Mouse (Mus musculus): ENCODE measurements around the gene Fam187a. TPM values are rescaled to one million over a fixed set of nuclear protein-coding genes. Genes with fewer than 3 reads are reported as not detected.

Fam187a gene
- polyA plus RNA-seq, 1 experiment from 2014 or later, result not detected

GRCm38 (mm10) chr11:102864272-102864671, 20.7 kb upstream of the Fam187a start:
- Histone ChIP-seq H3K4me3 (replicated peaks) (no peak overlapping the region), H3K4me2 (no peak overlapping the region), H3K27me3 (replicated peaks) (no peaks in the 10 kb centered on the region), H3K9ac (replicated peaks) (no peak overlapping the region), H3K27ac (replicated peaks) (no peak overlapping the region), H3K4me1 (no peaks in the 10 kb centered on the region), H3K9me3 (replicated peaks) (no peaks in the 10 kb centered on the region), H3K36me3 (peaks cover 85% of the 10 kb centered on the region)
- 47% methylated on average over 4 of the region's 4 CpGs for WGBS
- no peak for ATAC-seq (ENCODE audit: low FRiP score)

DNA sequence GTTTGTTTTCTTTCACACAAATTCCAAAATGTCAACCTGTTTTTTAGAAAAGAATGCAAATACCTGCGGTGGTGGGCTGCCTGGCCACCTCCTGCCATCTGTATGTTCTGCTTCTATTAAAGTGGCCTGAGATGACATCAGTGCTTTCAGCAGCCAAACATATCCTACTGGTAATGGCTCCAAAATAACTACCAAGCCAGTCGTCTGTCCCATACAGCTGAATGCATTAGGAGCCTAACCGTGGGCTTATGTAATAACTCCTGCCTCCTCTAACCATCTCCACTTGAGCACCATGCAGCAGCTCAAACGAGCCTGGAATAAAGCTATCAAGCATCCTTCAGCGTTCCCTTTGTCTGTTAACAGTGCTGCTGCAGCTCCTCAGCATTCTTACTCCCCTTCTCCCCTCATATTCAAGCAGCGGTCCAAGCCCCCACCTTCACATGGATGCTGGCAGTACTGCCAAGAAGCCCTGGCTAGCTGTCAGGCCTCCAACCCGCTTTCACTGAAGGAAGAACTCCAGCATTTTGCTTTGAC, 10.1 kb upstream of the Fam187a start:
- 88% methylated on average over 7 of the region's 7 CpGs for WGBS
- H3K4me1 ChIP-seq, result peaks cover 14% of the 10 kb centered on the region
- no peak overlapping the region for H3K4me3 ChIP-seq (replicated peaks)
- no peak overlapping the region for H3K9ac ChIP-seq (replicated peaks)
- H3K4me2 ChIP-seq, result no peak overlapping the region
- ATAC-seq (ENCODE audit: low FRiP score), result no peak
- no peaks in the 10 kb centered on the region for H3K27me3 ChIP-seq (replicated peaks)
- no peak overlapping the region for H3K27ac ChIP-seq (replicated peaks)
- no peaks in the 10 kb centered on the region for H3K9me3 ChIP-seq (replicated peaks)
- peaks cover 52% of the 10 kb centered on the region for H3K36me3 ChIP-seq

- Histone ChIP-seq H3K4me1 (peaks cover 26% of the 10 kb centered on the region), H3K9ac (replicated peaks) (0 out of 2 replicates have a peak overlapping the region, but pooled peaks have one; percentile 6), H3K27me3 (replicated peaks) (0 out of 2 replicates have a peak, but pooled peaks cover 3% of the 10 kb centered on the region), H3K4me2 (peak overlapping the region; percentile 83), H3K9me3 (replicated peaks) (no peaks in the 10 kb centered on the region), H3K27ac (replicated peaks) (no peak overlapping the region), H3K36me3 (peaks cover 27% of the 10 kb centered on the region), H3K4me3 (replicated peaks) (peak overlapping the region; percentile 73; the same call in 1 of the 2 replicates)
- ATAC-seq (ENCODE audit: low FRiP score), result no peak
- 63% methylated on average over 2 of the region's 2 CpGs for WGBS
Observed at GRCm38 (mm10) chr11:102879558-102879957, 5.4 kb upstream of the Fam187a start.

GRCm38 (mm10) chr11:102880585-102881313, 4.2 kb upstream of the Fam187a start, which contains the start of the genes Eftud2 and Ccdc103:
Gene Eftud2, minus strand, starts transcription at chr11:102880985.
Gene Ccdc103, plus strand, starts transcription at chr11:102881204.
- peak within 1 kb of the TSS; percentile 83 for H3K4me2 ChIP-seq
- H3K27ac ChIP-seq (replicated peaks), result peak within 1 kb of the TSS; percentile 96
- H3K4me3 ChIP-seq (replicated peaks), result peak within 1 kb of the TSS; percentile 73
- H3K36me3 ChIP-seq, result peaks cover 16% of the 10 kb centered on the region
- ATAC-seq (ENCODE audit: low FRiP score), result peak; percentile 90
- peak within 1 kb of the TSS; percentile 84 for H3K9ac ChIP-seq (replicated peaks)
- no peaks in the 10 kb centered on the region for H3K9me3 ChIP-seq (replicated peaks)
- 0 out of 2 replicates have a peak, but pooled peaks cover 9% of the 10 kb centered on the region for H3K27me3 ChIP-seq (replicated peaks)
- peaks cover 26% of the 10 kb centered on the region for H3K4me1 ChIP-seq
- WGBS, result under 1% methylated on average over 62 of the region's 62 CpGs

DNA sequence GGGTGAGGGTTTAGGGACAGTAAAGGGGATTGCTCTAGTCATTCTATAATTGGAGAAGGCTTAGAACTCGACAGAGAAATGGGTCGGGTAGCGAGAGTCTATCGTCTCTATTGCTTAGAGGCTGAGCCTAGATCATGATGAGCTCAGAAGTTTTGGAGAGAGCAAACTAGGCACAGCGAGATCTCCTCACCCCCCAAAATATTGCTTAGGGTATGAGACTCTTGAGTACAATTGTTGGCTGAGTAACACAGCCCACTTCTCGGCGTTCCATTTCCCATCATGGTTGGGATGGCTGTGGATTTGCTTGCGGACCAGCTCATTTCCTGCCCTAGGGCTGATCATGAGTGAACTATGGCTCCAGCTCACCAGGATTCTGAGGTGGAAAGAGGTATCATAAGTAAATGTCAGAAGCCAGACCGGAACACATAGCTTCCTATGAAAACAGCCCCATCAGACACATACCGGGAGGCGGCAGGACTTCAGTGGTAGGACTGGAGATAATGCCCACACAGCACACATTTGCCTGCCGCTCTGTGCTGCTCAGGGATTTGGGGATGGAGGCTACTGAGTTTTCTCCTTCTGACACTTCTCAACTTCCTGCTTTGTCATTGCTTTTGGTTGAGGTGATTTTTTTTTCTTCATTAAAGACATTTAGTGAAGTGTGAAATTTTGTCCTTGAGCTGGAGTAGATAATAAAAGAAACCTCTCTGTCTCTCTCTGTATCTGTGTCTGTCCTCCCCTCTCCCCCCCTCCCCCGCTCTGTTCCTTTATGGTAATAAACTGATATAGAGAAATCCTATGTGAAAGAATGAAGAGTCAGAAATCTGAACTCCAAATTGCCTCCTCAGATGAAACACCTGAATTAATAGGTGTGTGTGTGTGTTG, 3.4 kb upstream of the Fam187a start:
- 19% methylated on average over 13 of the region's 13 CpGs for WGBS
- Histone ChIP-seq H3K27ac (replicated peaks) (peak overlapping the region; percentile 96), H3K4me3 (replicated peaks) (peak overlapping the region; percentile 73), H3K36me3 (peaks cover 11% of the 10 kb centered on the region; the same call in 1 of the 2 replicates), H3K27me3 (replicated peaks) (0 out of 2 replicates have a peak, but pooled peaks cover 9% of the 10 kb centered on the region), H3K9me3 (replicated peaks) (no peaks in the 10 kb centered on the region), H3K4me1 (peaks cover 26% of the 10 kb centered on the region), H3K4me2 (peak overlapping the region; percentile 83), H3K9ac (replicated peaks) (peak overlapping the region; percentile 84)
- ATAC-seq (ENCODE audit: low FRiP score), result peak; percentile 49

DNA sequence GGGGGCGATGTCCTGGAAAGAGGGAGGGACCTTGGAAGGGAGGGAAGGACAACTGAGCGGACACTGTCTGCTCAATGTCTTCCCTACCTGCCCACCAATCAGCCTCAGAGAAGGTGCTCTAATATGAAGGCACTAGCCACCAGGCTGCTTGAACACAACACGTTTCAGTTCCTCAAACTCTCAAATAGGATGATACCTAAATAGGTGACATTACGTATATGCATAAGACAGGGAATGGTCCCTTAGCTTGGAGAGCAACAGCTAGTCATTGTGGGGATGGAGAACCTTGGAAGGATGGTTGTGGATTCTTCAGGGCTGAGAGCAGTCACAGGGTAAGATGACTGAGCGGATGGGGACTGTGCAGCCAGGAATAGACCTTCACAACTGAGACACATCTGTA, 2.5 kb downstream of the Fam187a start:
- H3K4me3 ChIP-seq (replicated peaks), result no peak overlapping the region
- no peaks in the 10 kb centered on the region for H3K36me3 ChIP-seq
- H3K4me2 ChIP-seq, result no peak overlapping the region
- no peak overlapping the region for H3K27ac ChIP-seq (replicated peaks)
- H3K4me1 ChIP-seq, result peaks cover 11% of the 10 kb centered on the region
- H3K27me3 ChIP-seq (replicated peaks), result peaks cover 37% of the 10 kb centered on the region
- no peak for ATAC-seq (ENCODE audit: low FRiP score)
- H3K9me3 ChIP-seq (replicated peaks), result no peaks in the 10 kb centered on the region
- no peak overlapping the region for H3K9ac ChIP-seq (replicated peaks)
- 87% methylated on average over 5 of the region's 5 CpGs for WGBS

- 60% methylated on average over 3 of the region's 3 CpGs for WGBS
- Histone ChIP-seq H3K27me3 (replicated peaks) (peaks cover 44% of the 10 kb centered on the region), H3K36me3 (no peaks in the 10 kb centered on the region), H3K9me3 (replicated peaks) (no peaks in the 10 kb centered on the region), H3K27ac (replicated peaks) (no peak overlapping the region), H3K4me3 (replicated peaks) (no peak overlapping the region), H3K9ac (replicated peaks) (no peak overlapping the region), H3K4me1 (peaks cover 16% of the 10 kb centered on the region), H3K4me2 (no peak overlapping the region)
- ATAC-seq (ENCODE audit: low FRiP score), result 0 out of 2 replicates have a peak, but pooled peaks have one; percentile 17
Observed at GRCm38 (mm10) chr11:102888135-102888534, 3.2 kb downstream of the Fam187a start.

DNA sequence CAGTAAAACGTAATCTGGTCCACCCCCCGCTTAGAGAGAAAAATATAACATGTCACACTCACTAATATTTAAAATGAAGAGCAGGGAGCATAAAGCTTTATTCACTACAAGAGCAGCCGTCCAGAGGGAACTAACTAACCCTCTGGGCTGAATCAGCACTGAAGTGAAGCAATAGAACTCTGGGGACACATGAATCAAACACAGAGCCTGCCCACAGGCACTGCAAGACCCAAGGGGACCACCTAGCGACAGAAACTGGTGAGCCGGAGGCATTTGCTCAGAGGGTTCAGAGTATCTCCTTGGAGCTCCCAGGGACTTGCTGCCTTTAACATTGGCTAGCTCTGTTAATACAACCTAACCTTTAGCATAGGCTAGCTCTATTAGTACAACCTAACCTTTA, 5.1 kb downstream of the Fam187a start:
- WGBS, result 46% methylated on average over 5 of the region's 5 CpGs

GRCm38 (mm10) chr11:102893015-102893651, 8.2 kb downstream of the Fam187a start:
- Histone ChIP-seq H3K4me3 (replicated peaks) (peak overlapping the region; percentile 27), H3K4me2 (peak overlapping the region; percentile 56), H3K9ac (replicated peaks) (peak overlapping the region; percentile 28; the same call in 1 of the 2 replicates), H3K27me3 (replicated peaks) (peaks cover 62% of the 10 kb centered on the region), H3K4me1 (peaks cover 19% of the 10 kb centered on the region), H3K9me3 (replicated peaks) (no peaks in the 10 kb centered on the region), H3K36me3 (no peaks in the 10 kb centered on the region), H3K27ac (replicated peaks) (no peak overlapping the region)
- ATAC-seq (ENCODE audit: low FRiP score), result no peak
- 4% methylated on average over 43 of the region's 43 CpGs for WGBS

More for the DNA sequence above, 5.1 kb downstream of the Fam187a start:
- H3K4me2 ChIP-seq, result no peak overlapping the region
- H3K4me1 ChIP-seq, result peaks cover 21% of the 10 kb centered on the region
- ATAC-seq (ENCODE audit: low FRiP score), result no peak
- H3K9ac ChIP-seq (replicated peaks), result no peak overlapping the region
- H3K27ac ChIP-seq (replicated peaks), result no peak overlapping the region
- no peaks in the 10 kb centered on the region for H3K36me3 ChIP-seq
- H3K4me3 ChIP-seq (replicated peaks), result no peak overlapping the region
- H3K27me3 ChIP-seq (replicated peaks), result peaks cover 60% of the 10 kb centered on the region
- H3K9me3 ChIP-seq (replicated peaks), result no peaks in the 10 kb centered on the region

DNA sequence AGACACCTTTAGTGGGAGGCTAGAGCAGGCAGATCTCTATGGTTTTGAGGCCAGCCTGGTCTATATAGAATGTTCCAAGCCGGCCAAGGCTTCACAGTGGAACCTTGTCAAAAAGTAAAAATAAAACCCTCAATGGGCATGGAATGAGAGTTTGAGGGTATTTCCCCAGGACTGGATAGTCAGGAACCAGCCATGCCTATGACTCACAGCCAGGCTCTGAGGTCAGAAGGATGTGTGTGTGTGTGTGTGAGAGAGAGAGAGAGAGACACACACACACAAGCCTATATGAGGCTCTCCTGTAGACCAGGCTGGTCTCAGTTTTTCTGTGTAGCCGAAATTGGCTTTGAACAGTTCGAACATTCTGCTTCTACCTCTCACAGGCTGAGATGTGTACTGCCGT, 9.7 kb downstream of the Fam187a start:
- Histone ChIP-seq H3K27ac (replicated peaks) (no peak overlapping the region), H3K27me3 (replicated peaks) (peaks cover 57% of the 10 kb centered on the region)

DNA sequence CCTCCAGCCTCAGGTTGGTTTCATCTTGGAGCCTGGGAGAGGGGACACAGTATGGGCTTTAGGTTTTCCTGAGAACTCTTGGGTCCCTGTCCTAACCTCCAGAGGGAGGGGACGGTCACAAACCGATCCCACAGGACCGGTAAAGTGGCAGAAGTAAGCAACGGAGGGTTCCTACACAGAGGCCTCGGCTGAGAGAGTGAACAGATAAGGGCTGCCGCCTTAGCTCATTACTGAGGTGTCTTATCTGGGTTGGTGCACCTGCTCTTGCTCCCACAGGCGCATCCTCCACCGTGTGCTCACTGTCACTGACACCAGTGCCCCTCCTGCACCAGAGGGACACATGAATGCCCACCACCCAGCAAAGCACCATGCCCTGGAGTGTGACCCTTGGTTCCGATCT, 10.8 kb downstream of the Fam187a start:
- Histone ChIP-seq H3K4me3 (replicated peaks) (no peak overlapping the region), H3K36me3 (no peaks in the 10 kb centered on the region), H3K27me3 (replicated peaks) (peaks cover 58% of the 10 kb centered on the region), H3K9me3 (replicated peaks) (no peaks in the 10 kb centered on the region), H3K4me2 (no peak overlapping the region), H3K9ac (replicated peaks) (no peak overlapping the region), H3K27ac (replicated peaks) (no peak overlapping the region), H3K4me1 (peaks cover 18% of the 10 kb centered on the region)
- whole genome bisulfite sequencing, result 74% methylated on average over 9 of the region's 9 CpGs
- no peak for ATAC-seq (ENCODE audit: low FRiP score)

More for the DNA sequence above, 9.7 kb downstream of the Fam187a start:
- Histone ChIP-seq H3K36me3 (no peaks in the 10 kb centered on the region), H3K4me1 (peaks cover 18% of the 10 kb centered on the region), H3K9ac (replicated peaks) (no peak overlapping the region), H3K9me3 (replicated peaks) (no peaks in the 10 kb centered on the region), H3K4me3 (replicated peaks) (no peak overlapping the region), H3K4me2 (no peak overlapping the region)
- 91% methylated on average over 4 of the region's 4 CpGs for WGBS
- no peak for ATAC-seq (ENCODE audit: low FRiP score)
